ENCODE assay signal across 7 mouse cellular contexts in genomic region chr6:122800640-122801300, GRCm38 (mm10). TPM values are rescaled to one million over a fixed set of nuclear protein-coding genes. Genes with fewer than 3 reads are reported as not detected.
DNase-seq lines count a peak whose midpoint lies in the region; ATAC-seq and TF ChIP-seq lines count a peak whose summit lies in the region.

No protein-coding gene starts in this region.

- H3K4me3 ChIP-seq in lung, adult 2 months (replicated peaks; ENCODE audit: extremely low read depth, low read depth, low read length): peak overlapping the region; percentile 64
- peak overlapping the region; percentile 69 for H3K4me3 ChIP-seq in embryonic facial prominence, embryonic 10.5 days
- peak overlapping the region; percentile 67 for H3K4me3 ChIP-seq in heart, embryonic 16.5 days (ENCODE audit: low read length)
- H3K4me3 ChIP-seq in liver, postnatal 0 days (ENCODE audit: low read depth, low read length): peak overlapping the region; percentile 72
- peak overlapping the region; percentile 46 for H3K4me3 ChIP-seq in stomach, postnatal 0 days (ENCODE audit: low read depth, low read length)

- no peak for DNase-seq in lung, adult 2 months
- no peak for DNase-seq in lung, postnatal 36 days
- DNase-seq in embryonic facial prominence, embryonic 10.5 days (ENCODE audit: low spot score): no peak
- DNase-seq in liver, postnatal 0 days: no peak
- no peak for DNase-seq in stomach, postnatal 0 days (ENCODE audit: low spot score)
- DNase-seq in urinary bladder, postnatal 4 days (ENCODE audit: low spot score in 2 of 2): no peak

- H3K4me1 ChIP-seq in lung, adult 2 months (ENCODE audit: control insufficient read depth, insufficient read depth, low read length): peaks cover 5% of the 10 kb centered on the region; the same call in 1 of the 2 replicates
- H3K4me1 ChIP-seq in embryonic facial prominence, embryonic 10.5 days: peaks cover 14% of the 10 kb centered on the region
- peaks cover 8% of the 10 kb centered on the region for H3K4me1 ChIP-seq in heart, embryonic 16.5 days (ENCODE audit: control insufficient read depth, insufficient read depth, low read length)
- H3K4me1 ChIP-seq in liver, postnatal 0 days (ENCODE audit: insufficient read depth): peaks cover 18% of the 10 kb centered on the region
- peaks cover 10% of the 10 kb centered on the region; the same call in 1 of the 2 replicates for H3K4me1 ChIP-seq in stomach, postnatal 0 days (replicated peaks; ENCODE audit: control insufficient read depth, insufficient read depth)

- peak overlapping the region; percentile 86 for H3K27ac ChIP-seq in embryonic facial prominence, embryonic 10.5 days (replicated peaks)
- no peak overlapping the region for H3K27ac ChIP-seq in heart, embryonic 16.5 days (ENCODE audit: low read length)
- peak overlapping the region; percentile 64 for H3K27ac ChIP-seq in liver, postnatal 0 days (ENCODE audit: low read depth)
- no peak overlapping the region; the same call in 1 of the 2 replicates for H3K27ac ChIP-seq in stomach, postnatal 0 days (replicated peaks)

- H3K36me3 ChIP-seq in embryonic facial prominence, embryonic 10.5 days (replicated peaks): no peaks in the 10 kb centered on the region
- no peaks in the 10 kb centered on the region for H3K36me3 ChIP-seq in heart, embryonic 16.5 days (ENCODE audit: control insufficient read depth, insufficient read depth)
- no peaks in the 10 kb centered on the region for H3K36me3 ChIP-seq in liver, postnatal 0 days (replicated peaks; ENCODE audit: insufficient read depth, low read length)
- H3K36me3 ChIP-seq in stomach, postnatal 0 days (ENCODE audit: control insufficient read depth, insufficient read depth, low read length): no peaks in the 10 kb centered on the region

- WGBS in lung, adult 2 months: 38% methylated on average over 10 of the region's 10 CpGs
- 44% methylated on average over 10 of the region's 10 CpGs for WGBS in embryonic facial prominence, embryonic 10.5 days
- WGBS in heart, embryonic 16.5 days: 47% methylated on average over 10 of the region's 10 CpGs
- 20% methylated on average over 10 of the region's 10 CpGs for WGBS in liver, postnatal 0 days (ENCODE audit: insufficient replicate concordance)
- 37% methylated on average over 10 of the region's 10 CpGs for WGBS in stomach, postnatal 0 days

- peaks cover 35% of the 10 kb centered on the region for H3K27me3 ChIP-seq in embryonic facial prominence, embryonic 10.5 days (replicated peaks; ENCODE audit: low read depth, poor library complexity, severe bottlenecking)
- no peaks in the 10 kb centered on the region for H3K27me3 ChIP-seq in heart, embryonic 16.5 days (ENCODE audit: control insufficient read depth, insufficient read depth, low read length)
- no peaks in the 10 kb centered on the region for H3K27me3 ChIP-seq in liver, postnatal 0 days (ENCODE audit: insufficient read depth, low read length)
- no peaks in the 10 kb centered on the region for H3K27me3 ChIP-seq in stomach, postnatal 0 days (ENCODE audit: control insufficient read depth, insufficient read depth, low read length)

- H3K4me2 ChIP-seq in heart, embryonic 16.5 days (ENCODE audit: low read depth, low read length): peak overlapping the region; percentile 100
- peak overlapping the region; percentile 97 for H3K4me2 ChIP-seq in liver, postnatal 0 days (ENCODE audit: low read depth, low read length)
- peak overlapping the region; percentile 84 for H3K4me2 ChIP-seq in stomach, postnatal 0 days (replicated peaks; ENCODE audit: low read depth)

- TF ChIP-seq POLR2A in lung, adult 2 months (IDR thresholded peaks at IDR 0.05; ENCODE audit: borderline replicate concordance, extremely low read depth, low read depth, low read length): no peak

- no peak for ATAC-seq in heart, embryonic 16.5 days (replicated peaks; ENCODE audit: extremely low read depth, insufficient read depth, low FRiP score)
- peak; percentile 10 for ATAC-seq in liver, postnatal 0 days
- no peak; the same call in 1 of the 2 replicates for ATAC-seq in stomach, postnatal 0 days (ENCODE audit: low FRiP score, low TSS enrichment)

- H3K9me3 ChIP-seq in embryonic facial prominence, embryonic 10.5 days: no peaks in the 10 kb centered on the region
- H3K9me3 ChIP-seq in heart, embryonic 16.5 days (replicated peaks; ENCODE audit: control insufficient read depth, low read length): no peaks in the 10 kb centered on the region
- H3K9me3 ChIP-seq in liver, postnatal 0 days (ENCODE audit: low read length): no peaks in the 10 kb centered on the region
- no peaks in the 10 kb centered on the region for H3K9me3 ChIP-seq in stomach, postnatal 0 days (ENCODE audit: control insufficient read depth, low read length)

- H3K9ac ChIP-seq in heart, embryonic 16.5 days (ENCODE audit: low read length): peak overlapping the region; percentile 84
- peak overlapping the region; percentile 79 for H3K9ac ChIP-seq in liver, postnatal 0 days (replicated peaks)
- H3K9ac ChIP-seq in stomach, postnatal 0 days (ENCODE audit: low read length): peak overlapping the region; percentile 61; the same call in 1 of the 2 replicates

- TF ChIP-seq CTCF in lung, adult 2 months (IDR thresholded peaks at IDR 0.05; ENCODE audit: insufficient read depth, low read length): no peak
- no peak for TF ChIP-seq CTCF in liver, postnatal 0 days (IDR thresholded peaks at IDR 0.05; ENCODE audit: low read depth)
- TF ChIP-seq CTCF in stomach, postnatal 0 days (IDR thresholded peaks at IDR 0.05; ENCODE audit: low read depth): no peak

- TF ChIP-seq EP300 in liver, postnatal 0 days (IDR thresholded peaks at IDR 0.05; ENCODE audit: low read depth): no peak
- TF ChIP-seq EP300 in stomach, postnatal 0 days (optimal IDR thresholded peaks at IDR 0.05): no peak

RNA-seq across cellular contexts. Expression of gene Slc2a3, which starts 0.7 kb away (rescaled TPM):
- polyA plus RNA-seq in lung, adult 2 months (2012; rRNA removed): 2.6 and 7.4 TPM in 2 replicates
- 55.4 and 68.4 TPM in 2 replicates for polyA plus RNA-seq in embryonic facial prominence, embryonic 10.5 days (2016; fragmentation: Nextera tagmentation; extraction: Ambion mirVana)
- 10.5 and 10.9 TPM in 2 replicates for polyA plus RNA-seq in heart, embryonic 16.5 days (2015; fragmentation: Nextera tagmentation; extraction: Ambion mirVana)
- polyA plus RNA-seq in liver, postnatal 0 days (2015; fragmentation: Nextera tagmentation; extraction: Ambion mirVana): 7.3 and 8.5 TPM in 2 replicates
- polyA plus RNA-seq in stomach, postnatal 0 days (2015; fragmentation: Nextera tagmentation; extraction: Ambion mirVana): 3.3 and 4.0 TPM in 2 replicates

RNA-seq across cellular contexts. Expression of gene Foxj2, which starts 18.9 kb away (rescaled TPM):
- polyA plus RNA-seq in lung, adult 2 months (2012; rRNA removed): 16.5 and 19.9 TPM in 2 replicates
- polyA plus RNA-seq in embryonic facial prominence, embryonic 10.5 days (2016; fragmentation: Nextera tagmentation; extraction: Ambion mirVana): 2.9 and 3.0 TPM in 2 replicates
- polyA plus RNA-seq in heart, embryonic 16.5 days (2015; fragmentation: Nextera tagmentation; extraction: Ambion mirVana): 6.1 TPM in 2 replicates
- polyA plus RNA-seq in liver, postnatal 0 days (2015; fragmentation: Nextera tagmentation; extraction: Ambion mirVana): 1.0 and 1.2 TPM in 2 replicates
- polyA plus RNA-seq in stomach, postnatal 0 days (2015; fragmentation: Nextera tagmentation; extraction: Ambion mirVana): 3.0 and 3.5 TPM in 2 replicates

RNA-seq across cellular contexts. Expression of gene C3ar1, which starts 55.2 kb away (rescaled TPM):
- 1.9 and 3.7 TPM in 2 replicates for polyA plus RNA-seq in lung, adult 2 months (2012; rRNA removed)
- polyA plus RNA-seq in embryonic facial prominence, embryonic 10.5 days (2016; fragmentation: Nextera tagmentation; extraction: Ambion mirVana): 1.1 and 1.5 TPM in 2 replicates
- 2.5 and 2.7 TPM in 2 replicates for polyA plus RNA-seq in heart, embryonic 16.5 days (2015; fragmentation: Nextera tagmentation; extraction: Ambion mirVana)
- 1.8 and 2.1 TPM in 2 replicates for polyA plus RNA-seq in liver, postnatal 0 days (2015; fragmentation: Nextera tagmentation; extraction: Ambion mirVana)
- polyA plus RNA-seq in stomach, postnatal 0 days (2015; fragmentation: Nextera tagmentation; extraction: Ambion mirVana): 2.4 and 2.5 TPM in 2 replicates

Comparison
In these comparisons a context has a peak if more than half of its experiments do, and no peak if none do; other contexts are left out.
1. H3K27ac ChIP-seq: peak in embryonic facial prominence, embryonic 10.5 days (single experiment) and liver, postnatal 0 days (single experiment); none in heart, embryonic 16.5 days (single experiment) and stomach, postnatal 0 days (single experiment).
2. Peak in every context shown above with its lines, with median percentiles within 50 percentile points of each other: H3K4me3 ChIP-seq, H3K4me2 ChIP-seq and H3K9ac ChIP-seq.